Mouse (Mus musculus): ENCODE data around the gene Wdr81. TPM values are rescaled to one million over a fixed set of nuclear protein-coding genes. Genes with fewer than 3 reads are reported as not detected.
A peak's percentile ranks its signal among the peaks of the same experiment; 100 is the strongest.

Gene Wdr81
- polyA plus RNA-seq, 1 experiment from 2014 or later = 4.6 TPM

DNA sequence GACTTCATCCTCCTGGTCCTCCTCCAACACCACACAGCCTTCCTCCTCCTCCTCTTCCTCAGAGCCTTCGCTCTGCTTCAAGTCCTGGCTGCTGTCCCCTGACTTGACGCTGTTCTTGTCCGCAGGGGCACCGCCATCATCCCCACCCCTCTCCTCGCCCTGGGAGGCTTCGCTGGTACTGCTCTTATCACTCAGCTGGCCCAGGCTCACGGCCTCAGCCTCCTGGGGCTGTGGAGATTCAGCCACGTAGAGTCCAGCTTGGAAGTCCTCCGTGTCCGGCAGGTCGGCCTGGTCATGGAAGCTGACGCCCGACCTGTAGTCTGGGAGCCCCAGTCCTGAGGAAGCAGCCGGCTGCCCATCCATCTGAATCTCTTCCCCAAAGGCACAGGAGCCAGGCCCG lies 3.6 kb downstream of the Wdr81 start:
- Histone ChIP-seq H3K27me3 (ENCODE audit: control insufficient read depth, insufficient read depth, low read length) (no peaks in the 10 kb centered on the region), H3K9me3 (ENCODE audit: control insufficient read depth, low read depth, low read length) (no peaks in the 10 kb centered on the region), H3K9ac (replicated peaks; ENCODE audit: low read depth, low read length) (no peak overlapping the region), H3K4me1 (ENCODE audit: control insufficient read depth, insufficient read depth, low read length) (peaks cover 9% of the 10 kb centered on the region), H3K4me2 (replicated peaks; ENCODE audit: low read depth, low read length) (no peak overlapping the region), H3K4me3 (ENCODE audit: low read depth, low read length) (no peak overlapping the region), H3K27ac (ENCODE audit: low read length) (no peak overlapping the region), H3K36me3 (ENCODE audit: control insufficient read depth, insufficient read depth, low read length) (no peaks in the 10 kb centered on the region; the same call in 1 of the 2 replicates)
- no peak for ATAC-seq (ENCODE audit: insufficient number of reproducible peaks, insufficient read depth, low FRiP score, low read depth)
- 87% methylated on average over 15 of the region's 15 CpGs for WGBS

DNA sequence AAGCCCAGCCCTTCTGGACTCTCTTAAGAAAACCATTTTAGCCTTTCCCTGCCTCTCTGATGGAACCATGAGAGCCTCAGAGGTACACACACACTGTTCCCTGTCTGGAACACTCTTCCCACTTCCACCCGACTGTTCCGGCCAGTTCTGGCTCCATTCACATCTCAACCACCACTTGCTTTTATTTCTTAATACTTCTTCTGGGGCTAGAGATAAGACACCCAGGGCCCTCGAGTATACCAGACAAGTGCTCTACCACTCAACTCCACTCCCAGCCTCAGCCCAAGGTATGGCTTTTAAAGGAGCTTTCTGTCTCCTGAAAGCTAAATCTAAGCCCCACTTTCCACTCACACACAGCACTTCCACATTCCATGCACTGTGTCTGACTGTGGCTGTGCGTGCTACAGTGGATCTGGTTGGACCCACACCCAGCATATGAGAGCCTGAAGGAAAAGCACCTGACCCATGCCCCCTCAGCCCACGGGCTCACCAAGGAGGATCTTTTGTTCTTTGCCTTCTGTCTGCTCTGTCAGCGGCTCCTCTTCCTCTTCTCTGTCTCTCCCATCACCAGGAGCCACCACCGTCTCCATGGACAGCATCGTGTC lies 4.1 kb downstream of the Wdr81 start:
- H3K9me3 ChIP-seq (ENCODE audit: control insufficient read depth, low read depth, low read length) = no peaks in the 10 kb centered on the region
- no peaks in the 10 kb centered on the region for H3K27me3 ChIP-seq (ENCODE audit: control insufficient read depth, insufficient read depth, low read length)
- H3K36me3 ChIP-seq (ENCODE audit: control insufficient read depth, insufficient read depth, low read length) = no peaks in the 10 kb centered on the region; the same call in 1 of the 2 replicates
- WGBS = 82% methylated on average over 8 of the region's 8 CpGs
- H3K9ac ChIP-seq (replicated peaks; ENCODE audit: low read depth, low read length) = no peak overlapping the region
- no peak overlapping the region for H3K27ac ChIP-seq (ENCODE audit: low read length)
- peaks cover 9% of the 10 kb centered on the region for H3K4me1 ChIP-seq (ENCODE audit: control insufficient read depth, insufficient read depth, low read length)
- no peak for ATAC-seq (ENCODE audit: insufficient number of reproducible peaks, insufficient read depth, low FRiP score, low read depth)
- H3K4me3 ChIP-seq (ENCODE audit: low read depth, low read length) = no peak overlapping the region
- H3K4me2 ChIP-seq (replicated peaks; ENCODE audit: low read depth, low read length) = no peak overlapping the region

DNA sequence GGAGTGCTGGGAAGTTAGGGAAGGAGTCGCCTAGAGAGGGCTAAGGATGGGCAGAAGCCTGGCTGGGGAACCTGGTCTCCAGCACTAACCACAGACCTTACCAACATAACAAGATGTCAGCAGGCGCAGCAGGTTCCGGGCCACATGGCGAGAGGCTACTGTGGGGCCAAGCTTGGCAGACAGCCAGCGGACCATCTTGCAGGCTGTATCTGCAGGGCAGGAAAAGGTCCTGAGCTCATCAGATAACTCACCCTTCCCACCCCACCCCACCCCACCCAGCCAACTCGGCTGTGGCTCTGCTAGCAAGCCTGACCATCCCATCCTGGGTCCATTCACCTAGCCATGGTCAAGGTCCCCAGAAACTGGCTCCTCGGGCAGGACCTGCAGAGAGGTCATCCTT lies 4.8 kb downstream of the Wdr81 start:
- Histone ChIP-seq H3K36me3 (ENCODE audit: control insufficient read depth, insufficient read depth, low read length) (no peaks in the 10 kb centered on the region; the same call in 1 of the 2 replicates), H3K4me1 (ENCODE audit: control insufficient read depth, insufficient read depth, low read length) (peaks cover 4% of the 10 kb centered on the region; the same call in 1 of the 2 replicates), H3K9me3 (ENCODE audit: control insufficient read depth, low read depth, low read length) (no peaks in the 10 kb centered on the region), H3K4me2 (replicated peaks; ENCODE audit: low read depth, low read length) (no peak overlapping the region), H3K27me3 (ENCODE audit: control insufficient read depth, insufficient read depth, low read length) (no peaks in the 10 kb centered on the region), H3K4me3 (ENCODE audit: low read depth, low read length) (no peak overlapping the region), H3K27ac (ENCODE audit: low read length) (no peak overlapping the region), H3K9ac (replicated peaks; ENCODE audit: low read depth, low read length) (no peak overlapping the region)
- no peak for ATAC-seq (ENCODE audit: insufficient number of reproducible peaks, insufficient read depth, low FRiP score, low read depth)
- 71% methylated on average over 7 of the region's 7 CpGs for WGBS

DNA sequence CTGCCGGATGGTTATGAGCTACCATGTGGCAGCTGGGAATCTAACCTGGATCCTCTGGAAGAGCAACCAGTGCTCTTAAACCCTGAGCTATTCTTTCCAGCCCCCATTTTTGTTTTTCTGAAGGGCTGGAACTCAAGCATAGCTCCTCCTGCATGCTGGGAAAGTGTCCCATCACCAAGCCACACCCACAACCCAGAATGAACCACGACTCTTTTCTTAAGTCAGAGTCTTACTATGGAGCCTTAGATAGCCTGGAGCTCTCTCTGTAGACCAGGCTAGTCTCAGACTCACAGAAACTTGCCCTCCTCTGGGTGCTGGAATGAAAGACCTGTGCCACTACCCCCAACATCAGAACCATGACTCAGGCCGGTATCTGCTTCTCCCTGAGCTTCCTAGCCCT lies 5.9 kb downstream of the Wdr81 start:
- 83% methylated on average over 3 of the region's 3 CpGs for WGBS
- H3K27ac ChIP-seq (ENCODE audit: low read length) = no peak overlapping the region
- no peaks in the 10 kb centered on the region; the same call in 1 of the 2 replicates for H3K4me1 ChIP-seq (ENCODE audit: control insufficient read depth, insufficient read depth, low read length)
- H3K4me3 ChIP-seq (ENCODE audit: low read depth, low read length) = no peak overlapping the region
- ATAC-seq (ENCODE audit: insufficient number of reproducible peaks, insufficient read depth, low FRiP score, low read depth) = no peak
- no peaks in the 10 kb centered on the region for H3K27me3 ChIP-seq (ENCODE audit: control insufficient read depth, insufficient read depth, low read length)
- no peaks in the 10 kb centered on the region for H3K9me3 ChIP-seq (ENCODE audit: control insufficient read depth, low read depth, low read length)
- peaks cover 3% of the 10 kb centered on the region; the same call in 1 of the 2 replicates for H3K36me3 ChIP-seq (ENCODE audit: control insufficient read depth, insufficient read depth, low read length)
- H3K9ac ChIP-seq (replicated peaks; ENCODE audit: low read depth, low read length) = no peak overlapping the region
- no peak overlapping the region for H3K4me2 ChIP-seq (replicated peaks; ENCODE audit: low read depth, low read length)

DNA sequence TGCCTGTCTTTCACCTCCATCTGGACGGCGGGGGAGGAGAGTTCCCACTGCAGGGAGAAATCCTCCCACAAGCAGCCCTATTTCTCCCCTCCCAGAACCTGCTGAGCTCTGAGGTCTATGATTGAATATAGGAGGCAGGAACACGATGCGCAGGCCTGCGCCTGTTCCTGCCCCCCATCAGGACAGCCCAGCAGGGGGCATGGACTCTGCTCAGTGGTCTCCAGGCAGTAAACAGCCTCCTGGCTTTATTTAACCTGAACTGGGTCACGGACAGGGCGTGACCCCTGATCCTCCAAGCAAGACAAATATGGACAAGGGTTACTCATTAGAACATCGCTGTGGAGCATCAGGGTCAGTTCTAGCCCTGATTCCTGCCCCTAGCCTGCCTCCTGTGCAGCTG lies 10.8 kb downstream of the Wdr81 start:
- 51% methylated on average over 8 of the region's 8 CpGs for WGBS
- 0 out of 2 replicates have a peak, but pooled peaks cover 2% of the 10 kb centered on the region for H3K4me1 ChIP-seq (ENCODE audit: control insufficient read depth, insufficient read depth, low read length)
- ATAC-seq (ENCODE audit: insufficient number of reproducible peaks, insufficient read depth, low FRiP score, low read depth) = no peak
- H3K27me3 ChIP-seq (ENCODE audit: control insufficient read depth, insufficient read depth, low read length) = no peaks in the 10 kb centered on the region
- peaks cover 15% of the 10 kb centered on the region for H3K36me3 ChIP-seq (ENCODE audit: control insufficient read depth, insufficient read depth, low read length)
- H3K9ac ChIP-seq (replicated peaks; ENCODE audit: low read depth, low read length) = no peak overlapping the region
- H3K4me3 ChIP-seq (ENCODE audit: low read depth, low read length) = no peak overlapping the region
- H3K4me2 ChIP-seq (replicated peaks; ENCODE audit: low read depth, low read length) = no peak overlapping the region
- no peak overlapping the region for H3K27ac ChIP-seq (ENCODE audit: low read length)
- H3K9me3 ChIP-seq (ENCODE audit: control insufficient read depth, low read depth, low read length) = no peaks in the 10 kb centered on the region

DNA sequence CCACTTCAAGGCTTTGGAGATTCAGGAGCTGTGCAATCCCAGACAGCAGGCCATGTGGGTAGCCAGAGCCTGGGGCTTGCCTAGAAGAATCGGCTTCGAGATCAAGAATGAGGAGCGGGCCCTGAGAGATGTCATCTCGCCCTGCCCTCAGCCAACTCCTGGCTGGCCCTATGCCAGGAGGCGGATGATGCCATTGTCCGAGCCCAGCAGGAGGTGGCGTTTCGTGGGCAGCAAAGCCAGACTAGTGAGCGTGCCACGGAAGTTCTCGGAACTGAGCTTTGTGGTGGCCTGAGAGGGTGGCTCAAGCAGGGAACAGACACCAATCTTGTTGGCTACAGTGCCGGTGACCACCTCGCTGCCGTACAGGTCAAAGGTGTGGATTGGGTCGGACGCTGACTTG lies 12.9 kb downstream of the Wdr81 start:
- Histone ChIP-seq H3K4me2 (replicated peaks; ENCODE audit: low read depth, low read length) (no peak overlapping the region), H3K36me3 (ENCODE audit: control insufficient read depth, insufficient read depth, low read length) (peaks cover 15% of the 10 kb centered on the region), H3K9me3 (ENCODE audit: control insufficient read depth, low read depth, low read length) (no peaks in the 10 kb centered on the region), H3K27me3 (ENCODE audit: control insufficient read depth, insufficient read depth, low read length) (no peaks in the 10 kb centered on the region), H3K9ac (replicated peaks; ENCODE audit: low read depth, low read length) (no peak overlapping the region), H3K27ac (ENCODE audit: low read length) (no peak overlapping the region), H3K4me1 (ENCODE audit: control insufficient read depth, insufficient read depth, low read length) (0 out of 2 replicates have a peak, but pooled peaks cover 2% of the 10 kb centered on the region), H3K4me3 (ENCODE audit: low read depth, low read length) (no peak overlapping the region)
- 92% methylated on average over 16 of the region's 16 CpGs for WGBS
- ATAC-seq (ENCODE audit: insufficient number of reproducible peaks, insufficient read depth, low FRiP score, low read depth) = no peak

DNA sequence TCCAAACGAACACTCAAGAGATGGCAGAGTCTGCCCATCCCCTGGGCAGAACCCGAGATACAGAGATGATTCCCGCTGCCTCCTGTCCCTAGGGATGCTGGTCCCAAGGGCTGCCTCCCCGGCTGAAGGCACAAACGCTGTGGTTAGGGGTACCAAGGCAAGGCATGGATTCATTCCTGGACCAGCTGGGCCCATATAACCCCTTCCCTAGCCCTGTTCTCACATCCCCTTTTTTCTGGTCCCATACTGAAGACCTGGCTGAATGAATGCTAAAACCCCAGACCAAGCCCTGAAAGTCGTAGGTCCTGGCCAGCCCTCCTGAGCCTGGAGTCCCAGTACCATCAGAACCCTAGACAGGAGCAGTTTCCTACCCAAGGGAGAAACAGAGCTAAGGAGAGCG lies 13.5 kb downstream of the Wdr81 start:
- ATAC-seq (ENCODE audit: insufficient number of reproducible peaks, insufficient read depth, low FRiP score, low read depth) = no peak
- Histone ChIP-seq H3K9ac (replicated peaks; ENCODE audit: low read depth, low read length) (no peak overlapping the region), H3K27me3 (ENCODE audit: control insufficient read depth, insufficient read depth, low read length) (no peaks in the 10 kb centered on the region), H3K4me1 (ENCODE audit: control insufficient read depth, insufficient read depth, low read length) (0 out of 2 replicates have a peak, but pooled peaks cover 2% of the 10 kb centered on the region), H3K4me3 (ENCODE audit: low read depth, low read length) (no peak overlapping the region), H3K36me3 (ENCODE audit: control insufficient read depth, insufficient read depth, low read length) (peaks cover 15% of the 10 kb centered on the region), H3K27ac (ENCODE audit: low read length) (no peak overlapping the region), H3K4me2 (replicated peaks; ENCODE audit: low read depth, low read length) (no peak overlapping the region), H3K9me3 (ENCODE audit: control insufficient read depth, low read depth, low read length) (no peaks in the 10 kb centered on the region)
- WGBS = 82% methylated on average over 7 of the region's 7 CpGs

DNA sequence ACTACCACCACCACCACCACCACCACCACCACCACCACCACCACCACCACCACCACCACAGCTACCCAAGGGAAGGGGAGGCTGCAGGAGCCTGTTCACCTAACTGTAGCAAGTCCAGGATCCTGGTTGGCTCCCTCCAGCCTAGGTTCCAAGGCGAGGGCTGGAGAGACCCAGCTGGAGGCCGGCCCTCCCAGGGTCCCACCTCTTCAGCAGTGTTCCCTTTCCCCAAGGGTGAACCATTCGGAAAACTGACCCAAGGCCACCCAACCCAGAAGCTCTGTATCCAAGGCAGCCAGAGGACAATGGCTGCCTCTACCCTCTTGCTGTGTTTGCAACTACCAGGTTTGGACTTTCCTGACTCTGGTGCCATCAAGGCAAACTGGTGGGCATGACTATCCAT lies 14.6 kb downstream of the Wdr81 start:
- no peak for ATAC-seq (ENCODE audit: insufficient number of reproducible peaks, insufficient read depth, low FRiP score, low read depth)
- Histone ChIP-seq H3K9ac (replicated peaks; ENCODE audit: low read depth, low read length) (no peak overlapping the region), H3K27me3 (ENCODE audit: control insufficient read depth, insufficient read depth, low read length) (no peaks in the 10 kb centered on the region), H3K4me1 (ENCODE audit: control insufficient read depth, insufficient read depth, low read length) (0 out of 2 replicates have a peak, but pooled peaks cover 2% of the 10 kb centered on the region), H3K4me2 (replicated peaks; ENCODE audit: low read depth, low read length) (no peak overlapping the region), H3K4me3 (ENCODE audit: low read depth, low read length) (no peak overlapping the region), H3K27ac (ENCODE audit: low read length) (no peak overlapping the region), H3K36me3 (ENCODE audit: control insufficient read depth, insufficient read depth, low read length) (peaks cover 15% of the 10 kb centered on the region), H3K9me3 (ENCODE audit: control insufficient read depth, low read depth, low read length) (no peaks in the 10 kb centered on the region)
- 83% methylated on average over 3 of the region's 3 CpGs for WGBS

DNA sequence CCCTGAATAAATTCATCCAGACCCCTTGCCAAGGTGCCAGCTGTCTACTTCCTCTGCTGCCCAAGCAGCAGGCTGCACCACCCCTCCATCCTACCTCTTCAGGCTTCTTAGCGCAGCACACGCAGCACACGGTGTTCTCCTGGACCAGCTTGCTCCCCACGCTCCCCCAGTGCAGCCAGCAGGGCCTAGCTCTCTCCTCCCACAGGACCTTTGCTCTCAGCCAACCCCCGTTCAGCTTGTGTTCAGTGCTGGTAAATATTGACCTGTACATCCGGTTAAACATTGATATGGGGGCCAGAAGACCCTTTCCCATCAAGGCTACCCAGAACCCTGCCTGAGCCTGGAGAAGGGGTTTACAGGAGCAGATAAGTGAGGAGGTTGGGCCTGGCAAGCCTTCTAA lies 15.2 kb downstream of the Wdr81 start, which contains the start of gene Serpinf2:
Gene Serpinf2 (minus strand): TSS at position 229 of the 400 bp plus-strand sequence.
- Histone ChIP-seq H3K27ac (ENCODE audit: low read length) (no peak within 1 kb of the TSS), H3K9me3 (ENCODE audit: control insufficient read depth, low read depth, low read length) (no peaks in the 10 kb centered on the region), H3K27me3 (ENCODE audit: control insufficient read depth, insufficient read depth, low read length) (no peaks in the 10 kb centered on the region), H3K4me2 (replicated peaks; ENCODE audit: low read depth, low read length) (no peak within 1 kb of the TSS), H3K4me3 (ENCODE audit: low read depth, low read length) (no peak within 1 kb of the TSS), H3K9ac (replicated peaks; ENCODE audit: low read depth, low read length) (no peak within 1 kb of the TSS), H3K36me3 (ENCODE audit: control insufficient read depth, insufficient read depth, low read length) (peaks cover 12% of the 10 kb centered on the region), H3K4me1 (ENCODE audit: control insufficient read depth, insufficient read depth, low read length) (0 out of 2 replicates have a peak, but pooled peaks cover 2% of the 10 kb centered on the region)
- 70% methylated on average over 6 of the region's 6 CpGs for WGBS
- peak; percentile 73 for ATAC-seq (ENCODE audit: insufficient number of reproducible peaks, insufficient read depth, low FRiP score, low read depth)
